Mouse (Mus musculus): ENCODE measurements around the gene Usp12.

The Usp12 gene

GRCm38 (mm10) chr5:146692976-146693361 lies 101.8 kb downstream of the Usp12 start:
- Histone ChIP-seq H3K4me1 (replicated peaks; ENCODE audit: low read depth, low read length) (peaks cover 16% of the 10 kb centered on the region), H3K36me3 (ENCODE audit: insufficient read depth, low read length) (no peaks in the 10 kb centered on the region), H3K4me3 (replicated peaks; ENCODE audit: low read length) (no peak overlapping the region), H3K27me3 (ENCODE audit: insufficient read depth, low read length) (peaks cover 13% of the 10 kb centered on the region; the same call in 1 of the 2 replicates), H3K9me3 (ENCODE audit: low read length) (no peaks in the 10 kb centered on the region)
- TF ChIP-seq NANOG (IDR thresholded peaks at IDR 0.05; ENCODE audit: borderline replicate concordance, low read length) (no peak), POU5F1 (IDR thresholded peaks at IDR 0.05; ENCODE audit: borderline replicate concordance, low read length) (no peak), CTCF (conservative IDR thresholded peaks at IDR 0.05; ENCODE audit: low read length) (no peak)

GRCm38 (mm10) chr5:146692361-146692975 lies 102.3 kb downstream of the Usp12 start:
- Histone ChIP-seq H3K27me3 (ENCODE audit: insufficient read depth, low read length) (peaks cover 13% of the 10 kb centered on the region; the same call in 1 of the 2 replicates), H3K4me3 (replicated peaks; ENCODE audit: low read length) (no peak overlapping the region), H3K4me1 (replicated peaks; ENCODE audit: low read depth, low read length) (peaks cover 16% of the 10 kb centered on the region), H3K9me3 (ENCODE audit: low read length) (no peaks in the 10 kb centered on the region), H3K36me3 (ENCODE audit: insufficient read depth, low read length) (no peaks in the 10 kb centered on the region)
- no peak for TF ChIP-seq POU5F1 (IDR thresholded peaks at IDR 0.05; ENCODE audit: borderline replicate concordance, low read length)
- TF ChIP-seq CTCF (conservative IDR thresholded peaks at IDR 0.05; ENCODE audit: low read length) = no peak
- no peak for TF ChIP-seq NANOG (IDR thresholded peaks at IDR 0.05; ENCODE audit: borderline replicate concordance, low read length)

- Histone ChIP-seq H3K36me3 (ENCODE audit: insufficient read depth, low read length) (no peaks in the 10 kb centered on the region), H3K27me3 (ENCODE audit: insufficient read depth, low read length) (peaks cover 16% of the 10 kb centered on the region; the same call in 1 of the 2 replicates), H3K4me1 (replicated peaks; ENCODE audit: low read depth, low read length) (peaks cover 16% of the 10 kb centered on the region), H3K4me3 (replicated peaks; ENCODE audit: low read length) (peak overlapping the region; percentile 21; the same call in 1 of the 2 replicates), H3K9me3 (ENCODE audit: low read length) (no peaks in the 10 kb centered on the region)
- TF ChIP-seq POU5F1 (IDR thresholded peaks at IDR 0.05; ENCODE audit: borderline replicate concordance, low read length) (no peak), NANOG (IDR thresholded peaks at IDR 0.05; ENCODE audit: borderline replicate concordance, low read length) (no peak), CTCF (conservative IDR thresholded peaks at IDR 0.05; ENCODE audit: low read length) (no peak)
Observed at GRCm38 (mm10) chr5:146691745-146692144, 103.1 kb downstream of the Usp12 start.

GRCm38 (mm10) chr5:146687541-146688313 lies 107.1 kb downstream of the Usp12 start:
- TF ChIP-seq NANOG (IDR thresholded peaks at IDR 0.05; ENCODE audit: borderline replicate concordance, low read length) (no peak), CTCF (conservative IDR thresholded peaks at IDR 0.05; ENCODE audit: low read length) (no peak), POU5F1 (IDR thresholded peaks at IDR 0.05; ENCODE audit: borderline replicate concordance, low read length) (no peak)
- peaks cover 32% of the 10 kb centered on the region; the same call in 1 of the 2 replicates for H3K27me3 ChIP-seq (ENCODE audit: insufficient read depth, low read length)
- peaks cover 16% of the 10 kb centered on the region for H3K4me1 ChIP-seq (replicated peaks; ENCODE audit: low read depth, low read length)
- no peak overlapping the region for H3K4me3 ChIP-seq (replicated peaks; ENCODE audit: low read length)
- no peaks in the 10 kb centered on the region for H3K9me3 ChIP-seq (ENCODE audit: low read length)
- no peaks in the 10 kb centered on the region for H3K36me3 ChIP-seq (ENCODE audit: insufficient read depth, low read length)

- Histone ChIP-seq H3K4me1 (replicated peaks; ENCODE audit: low read depth, low read length) (peaks cover 12% of the 10 kb centered on the region), H3K27me3 (ENCODE audit: insufficient read depth, low read length) (peaks cover 28% of the 10 kb centered on the region; the same call in 1 of the 2 replicates), H3K9me3 (ENCODE audit: low read length) (no peaks in the 10 kb centered on the region), H3K4me3 (replicated peaks; ENCODE audit: low read length) (no peak overlapping the region), H3K36me3 (ENCODE audit: insufficient read depth, low read length) (no peaks in the 10 kb centered on the region)
- TF ChIP-seq POU5F1 (IDR thresholded peaks at IDR 0.05; ENCODE audit: borderline replicate concordance, low read length) (no peak), NANOG (IDR thresholded peaks at IDR 0.05; ENCODE audit: borderline replicate concordance, low read length) (no peak), CTCF (conservative IDR thresholded peaks at IDR 0.05; ENCODE audit: low read length) (no peak)
Observed at GRCm38 (mm10) chr5:146686954-146687353, 107.9 kb downstream of the Usp12 start.
